Mouse (Mus musculus): ENCODE measurements around the gene 2310057J18Rik.

DNA sequence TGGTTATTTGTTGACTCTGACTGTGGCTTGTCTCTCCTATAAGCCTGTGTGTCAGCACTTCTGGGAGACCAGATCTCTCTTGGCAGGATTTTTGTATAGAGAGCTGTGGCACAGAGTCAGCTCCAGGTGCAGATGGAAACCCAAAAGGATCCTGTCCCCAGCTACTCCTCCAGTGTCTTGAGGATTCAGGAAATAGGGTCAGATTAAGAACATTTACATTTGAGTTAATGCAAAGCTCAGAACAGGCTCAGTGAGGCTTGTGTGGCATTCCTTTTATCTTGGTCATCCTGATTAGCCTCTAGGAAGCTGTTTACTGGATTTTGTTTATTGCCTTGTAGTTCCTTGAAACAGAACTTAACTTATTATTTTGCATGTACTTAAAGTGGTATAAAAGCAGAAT lies 11.7 kb upstream of the 2310057J18Rik start:
- no peak for TF ChIP-seq CTCF (IDR thresholded peaks at IDR 0.05; ENCODE audit: borderline replicate concordance, control insufficient read depth, extremely low read depth, insufficient read depth, low read length, poor library complexity)
- TF ChIP-seq POLR2A (IDR thresholded peaks at IDR 0.05; ENCODE audit: control insufficient read depth, extremely low read depth, insufficient read depth, low read length, poor library complexity): no peak
